Mouse (Mus musculus): ENCODE results near the gene Mtf2. TPM values are rescaled to one million over a fixed set of nuclear protein-coding genes. Genes with fewer than 3 reads are reported as not detected.

The Mtf2 gene
- 5.6 TPM for polyA plus RNA-seq (2015; fragmentation: Illumina TruSeq; extraction: RNeasy Lipid Tissue Mini Kit (QIAGEN cat#74804); ENCODE audit: insufficient read depth, low read depth, low replicate concordance)

GRCm38 (mm10) chr5:108065465-108066411 lies at the start of gene Mtf2:
Gene Mtf2, plus strand, starts transcription at chr5:108065674.

GRCm38 (mm10) chr5:108132441-108133243 lies 67.2 kb downstream of the Mtf2 start, which contains the start of the genes Tmed5 and Ccdc18:
Gene Tmed5, minus strand, starts transcription at chr5:108132620.
Gene Ccdc18, plus strand, starts transcription at chr5:108132875.

Other genes starting within 250 kb of the Mtf2 start
- not detected for gene Ube2d2b, start 235.6 kb upstream of the Mtf2 start, polyA plus RNA-seq (2015; fragmentation: Illumina TruSeq; extraction: RNeasy Lipid Tissue Mini Kit (QIAGEN cat#74804); ENCODE audit: insufficient read depth, low read depth, low replicate concordance)
- 7.3 TPM for gene Evi5, start 190.6 kb upstream of the Mtf2 start, polyA plus RNA-seq (2015; fragmentation: Illumina TruSeq; extraction: RNeasy Lipid Tissue Mini Kit (QIAGEN cat#74804); ENCODE audit: insufficient read depth, low read depth, low replicate concordance)
- gene Rpl5, start 165.2 kb upstream of the Mtf2 start, polyA plus RNA-seq (2015; fragmentation: Illumina TruSeq; extraction: RNeasy Lipid Tissue Mini Kit (QIAGEN cat#74804); ENCODE audit: insufficient read depth, low read depth, low replicate concordance) = 308 TPM
- gene Fam69a, start 78.6 kb upstream of the Mtf2 start, polyA plus RNA-seq (2015; fragmentation: Illumina TruSeq; extraction: RNeasy Lipid Tissue Mini Kit (QIAGEN cat#74804); ENCODE audit: insufficient read depth, low read depth, low replicate concordance) = 3.0 TPM
- 8.1 TPM for gene Tmed5, start 66.9 kb downstream of the Mtf2 start, polyA plus RNA-seq (2015; fragmentation: Illumina TruSeq; extraction: RNeasy Lipid Tissue Mini Kit (QIAGEN cat#74804); ENCODE audit: insufficient read depth, low read depth, low replicate concordance)
- gene Ccdc18, start 67.2 kb downstream of the Mtf2 start, polyA plus RNA-seq (2015; fragmentation: Illumina TruSeq; extraction: RNeasy Lipid Tissue Mini Kit (QIAGEN cat#74804); ENCODE audit: insufficient read depth, low read depth, low replicate concordance) = not detected
- gene Dr1, start 203.2 kb downstream of the Mtf2 start, polyA plus RNA-seq (2015; fragmentation: Illumina TruSeq; extraction: RNeasy Lipid Tissue Mini Kit (QIAGEN cat#74804); ENCODE audit: insufficient read depth, low read depth, low replicate concordance) = 2.6 TPM
- gene Pigg, start 246.9 kb downstream of the Mtf2 start, polyA plus RNA-seq (2015; fragmentation: Illumina TruSeq; extraction: RNeasy Lipid Tissue Mini Kit (QIAGEN cat#74804); ENCODE audit: insufficient read depth, low read depth, low replicate concordance) = 1.9 TPM